Comparison of ENCODE assay signal across 19 mouse cellular contexts in genomic region chr5:91111019-91111418, GRCm38 (mm10). TPM values are rescaled to one million over a fixed set of nuclear protein-coding genes. Genes with fewer than 3 reads are reported as not detected.
DNase-seq lines count a peak whose midpoint lies in the region; TF ChIP-seq lines count a peak whose summit lies in the region.
"Had no signal": no experiment of that assay in that cellular context is flagged by ENCODE, and none has a peak within 500 bp of the region (broad histone marks: within the 10 kb centered on the region; RNA-seq: fewer than 3 reads in every experiment).

No protein-coding gene starts in this region.

- no peak for TF ChIP-seq POLR2A in embryonic fibroblast, embryonic 13.5 days (IDR thresholded peaks at IDR 0.05; ENCODE audit: low read depth, low read length)

- H3K4me1 ChIP-seq in embryonic fibroblast, embryonic 13.5 days (ENCODE audit: control insufficient read depth, insufficient read depth, low read length) = peaks cover 4% of the 10 kb centered on the region; the same call in 1 of the 2 replicates
- H3K4me1 ChIP-seq: hindbrain, embryonic 10.5 days; megakaryocyte, embryonic 14.5 days had no signal

- no peak for TF ChIP-seq CTCF in gastrocnemius, adult 2 months (IDR thresholded peaks at IDR 0.05)
- no peak for TF ChIP-seq CTCF in embryonic fibroblast, embryonic 13.5 days (IDR thresholded peaks at IDR 0.05; ENCODE audit: borderline replicate concordance, insufficient read depth, low read length)

- no peak overlapping the region for H3K27ac ChIP-seq in gastrocnemius, adult 2 months
- H3K27ac ChIP-seq in embryonic fibroblast, embryonic 13.5 days (ENCODE audit: insufficient read depth, low read length) = peak overlapping the region; percentile 94; the same call in 1 of the 2 replicates
- H3K27ac ChIP-seq: hindbrain, embryonic 10.5 days had no signal

- H3K4me3 ChIP-seq in gastrocnemius, adult 2 months = no peak overlapping the region
- no peak overlapping the region for H3K4me3 ChIP-seq in embryonic fibroblast, embryonic 13.5 days (ENCODE audit: insufficient read depth, low read length)
- H3K4me3 ChIP-seq: hindbrain, embryonic 10.5 days; megakaryocyte, embryonic 14.5 days had no signal

- intact Hi-C loops in gastrocnemius, postnatal 14 days (cut with DNase I; ENCODE audit: low total_unique reads) = no loop called here
- intact Hi-C loops in gastrocnemius, adult 2 months (cut with DNase I) = no loop called here

- peak; percentile 6 for DNase-seq in gastrocnemius, postnatal 14 days
- no peak for DNase-seq in gastrocnemius, adult 2 months
- peak; percentile 74 for DNase-seq in retina, postnatal 1 day
- DNase-seq in retina, embryonic 14.5 days (ENCODE audit: low spot score) = no peak
- DNase-seq in MN1 (ENCODE audit: low spot score) = peak; percentile 20
- no peak for DNase-seq in embryo, embryonic 11 days
- DNase-seq: cerebellum, adult 11-12 months; layer of hippocampus, adult 9-11 months; right cerebral cortex, adult 18-20 months had no signal

RNA-seq across cellular contexts. Expression of gene Areg, which starts 28.4 kb away (rescaled TPM):
- total RNA-seq in gastrocnemius, postnatal 14 days (2021) = not detected
- not detected for total RNA-seq in gastrocnemius, adult 2 months (2021)
- polyA plus RNA-seq in embryonic fibroblast, embryonic 13.5 days (2011; ENCODE audit: insufficient read length, low read depth, missing spikeins) = 1.1 and 2.5 TPM in 2 replicates
- total RNA-seq: adrenal gland, adult 18-20 months; left cerebral cortex, postnatal 14 days; liver, adult 2 months; neutrophil, adult 5-6 weeks had no signal
- polyA plus RNA-seq: gonadal fat pad, adult 2 months; liver, adult 2 months had no signal

RNA-seq across cellular contexts. Expression of gene Ereg, which starts 36.6 kb away (rescaled TPM):
- not detected for total RNA-seq in gastrocnemius, postnatal 14 days (2021)
- total RNA-seq in gastrocnemius, adult 2 months (2021) = not detected
- 15.9 and 31.8 TPM in 2 replicates for polyA plus RNA-seq in embryonic fibroblast, embryonic 13.5 days (2011; ENCODE audit: insufficient read length, low read depth, missing spikeins)
- total RNA-seq: left cerebral cortex, postnatal 14 days had no signal
- polyA plus RNA-seq: heart, embryonic 14.5 days; hindbrain, embryonic 10.5 days; kidney, embryonic 16.5 days had no signal

Comparison
In these comparisons a context has a peak if more than half of its experiments do, and no peak if none do; other contexts are left out.
1. DNase-seq: peak in gastrocnemius, postnatal 14 days (single experiment), retina, postnatal 1 day (single experiment) and MN1 (single experiment); none in gastrocnemius, adult 2 months (single experiment), retina, embryonic 14.5 days (single experiment) and embryo, embryonic 11 days (single experiment).